Comparison of ENCODE assay signal across 20 mouse cellular contexts in genomic region chr11:86919468-86919867, GRCm38 (mm10).
DNase-seq lines count a peak whose midpoint lies in the region; ATAC-seq and TF ChIP-seq lines count a peak whose summit lies in the region.
"Had no signal": no experiment of that assay in that cellular context is flagged by ENCODE, and none has a peak within 500 bp of the region (broad histone marks: within the 10 kb centered on the region; RNA-seq: fewer than 3 reads in every experiment).

No protein-coding gene starts in this region.

- WGBS in heart, embryonic 11.5 days (ENCODE audit: insufficient replicate concordance): 78% methylated on average over 7 of the region's 7 CpGs
- WGBS in hindbrain, embryonic 10.5 days: 90% methylated on average over 7 of the region's 7 CpGs
- WGBS in hindbrain, embryonic 16.5 days: 88% methylated on average over 7 of the region's 7 CpGs
- WGBS in small intestine, adult 2 months: 95% methylated on average over 7 of the region's 7 CpGs
- 85% methylated on average over 7 of the region's 7 CpGs for WGBS in forebrain, embryonic 14.5 days

- no peak for ATAC-seq in heart, embryonic 11.5 days (replicated peaks; ENCODE audit: insufficient number of reproducible peaks, low FRiP score, low TSS enrichment)
- no peak for ATAC-seq in hindbrain, embryonic 16.5 days
- no peak for ATAC-seq in forebrain, embryonic 14.5 days
- ATAC-seq: forebrain, postnatal 0 days; midbrain, embryonic 15.5 days had no signal

- no peak overlapping the region for H3K4me2 ChIP-seq in heart, embryonic 11.5 days
- H3K4me2 ChIP-seq in hindbrain, embryonic 16.5 days (ENCODE audit: low read length): no peak overlapping the region
- H3K4me2 ChIP-seq in forebrain, embryonic 14.5 days (ENCODE audit: low read length): no peak overlapping the region
- H3K4me2 ChIP-seq: embryonic facial prominence, embryonic 15.5 days; midbrain, embryonic 15.5 days; neural tube, embryonic 15.5 days; stomach, embryonic 15.5 days had no signal

- no peak overlapping the region; the same call in 1 of the 2 replicates for H3K9ac ChIP-seq in heart, embryonic 11.5 days (ENCODE audit: low read depth, low read length)
- no peak overlapping the region for H3K9ac ChIP-seq in hindbrain, embryonic 16.5 days (ENCODE audit: low read depth, low read length)
- no peak overlapping the region for H3K9ac ChIP-seq in forebrain, embryonic 14.5 days (ENCODE audit: low read length)
- H3K9ac ChIP-seq: embryonic facial prominence, embryonic 15.5 days; forebrain, postnatal 0 days; midbrain, embryonic 15.5 days; neural tube, embryonic 15.5 days; stomach, embryonic 15.5 days had no signal

- no peak for TF ChIP-seq POLR2A in small intestine, adult 2 months (IDR thresholded peaks at IDR 0.05; ENCODE audit: low read depth, low read length)

- H3K27ac ChIP-seq in heart, embryonic 11.5 days (ENCODE audit: low read depth, low read length): peak overlapping the region; percentile 58
- H3K27ac ChIP-seq in hindbrain, embryonic 10.5 days: peak overlapping the region; percentile 66; the same call in 1 of the 2 replicates
- no peak overlapping the region for H3K27ac ChIP-seq in hindbrain, embryonic 16.5 days (ENCODE audit: low read depth, low read length)
- H3K27ac ChIP-seq in brown adipose tissue, adult 24 weeks (replicated peaks; ENCODE audit: low read depth, low read length): peak overlapping the region; percentile 69
- H3K27ac ChIP-seq in small intestine, adult 2 months (ENCODE audit: insufficient read depth, low read depth, low read length): 0 out of 2 replicates have a peak overlapping the region, but pooled peaks have one; percentile 50
- H3K27ac ChIP-seq in forebrain, embryonic 14.5 days (ENCODE audit: low read depth, low read length): no peak overlapping the region
- H3K27ac ChIP-seq: embryonic facial prominence, embryonic 15.5 days had no signal

- H3K4me3 ChIP-seq in heart, embryonic 11.5 days (ENCODE audit: low read depth, low read length): no peak overlapping the region
- no peak overlapping the region for H3K4me3 ChIP-seq in hindbrain, embryonic 10.5 days
- H3K4me3 ChIP-seq in hindbrain, embryonic 16.5 days (ENCODE audit: low read length): no peak overlapping the region
- H3K4me3 ChIP-seq in brown adipose tissue, adult 24 weeks (ENCODE audit: insufficient read depth, low read depth, low read length): no peak overlapping the region
- no peak overlapping the region for H3K4me3 ChIP-seq in small intestine, adult 2 months (ENCODE audit: low read depth, low read length)
- H3K4me3 ChIP-seq in forebrain, embryonic 14.5 days (ENCODE audit: low read depth, low read length): no peak overlapping the region
- H3K4me3 ChIP-seq: embryonic facial prominence, embryonic 15.5 days; layer of hippocampus, adult 2 months; midbrain, embryonic 15.5 days; neural tube, embryonic 15.5 days; stomach, embryonic 15.5 days had no signal

- intact Hi-C loops in heart, postnatal 25 days (cut with DNase I): no loop called here

- no peak for TF ChIP-seq CTCF in small intestine, adult 2 months (IDR thresholded peaks at IDR 0.05; ENCODE audit: extremely low read depth, insufficient read length, insufficient replicate concordance, low read depth, low read length)

- H3K36me3 ChIP-seq in heart, embryonic 11.5 days (ENCODE audit: control insufficient read depth, insufficient read depth, low read length): no peaks in the 10 kb centered on the region
- no peaks in the 10 kb centered on the region for H3K36me3 ChIP-seq in hindbrain, embryonic 10.5 days
- no peaks in the 10 kb centered on the region for H3K36me3 ChIP-seq in hindbrain, embryonic 16.5 days (ENCODE audit: control insufficient read depth, insufficient read depth, low read length)
- no peaks in the 10 kb centered on the region for H3K36me3 ChIP-seq in small intestine, adult 2 months (ENCODE audit: control insufficient read depth, insufficient read depth, low read length)
- no peaks in the 10 kb centered on the region for H3K36me3 ChIP-seq in forebrain, embryonic 14.5 days (ENCODE audit: control insufficient read depth, insufficient read depth, low read length)
- H3K36me3 ChIP-seq: embryonic facial prominence, embryonic 15.5 days; midbrain, embryonic 15.5 days; neural tube, embryonic 15.5 days; stomach, embryonic 15.5 days had no signal

- DNase-seq in heart, postnatal 25 days (ENCODE audit: low spot score): no peak
- no peak for DNase-seq in hindbrain, embryonic 10.5 days (ENCODE audit: low spot score)
- no peak for DNase-seq in forebrain, embryonic 14.5 days (ENCODE audit: low spot score)
- DNase-seq: cerebellum, adult 11 months; forebrain, postnatal 0 days; kidney, adult 2 months; kidney, postnatal 10 days; layer of hippocampus, postnatal 36 days; liver; right cerebral cortex, postnatal 14 days; thymus, adult 2 months had no signal

- peaks cover 46% of the 10 kb centered on the region for H3K4me1 ChIP-seq in heart, embryonic 11.5 days (ENCODE audit: control insufficient read depth, insufficient read depth, low read length)
- H3K4me1 ChIP-seq in hindbrain, embryonic 10.5 days (replicated peaks): peaks cover 15% of the 10 kb centered on the region
- H3K4me1 ChIP-seq in hindbrain, embryonic 16.5 days (ENCODE audit: control insufficient read depth, insufficient read depth, low read depth, low read length): peaks cover 7% of the 10 kb centered on the region; the same call in 1 of the 2 replicates
- H3K4me1 ChIP-seq in brown adipose tissue, adult 24 weeks (ENCODE audit: control insufficient read depth, insufficient read depth, insufficient read length, low read length): peaks cover 37% of the 10 kb centered on the region
- peaks cover 48% of the 10 kb centered on the region for H3K4me1 ChIP-seq in small intestine, adult 2 months (ENCODE audit: control insufficient read depth, insufficient read depth, insufficient read length, low read length)
- H3K4me1 ChIP-seq in forebrain, embryonic 14.5 days (ENCODE audit: control insufficient read depth, insufficient read depth, low read length): no peaks in the 10 kb centered on the region
- H3K4me1 ChIP-seq: stomach, embryonic 15.5 days had no signal

- H3K9me3 ChIP-seq in heart, embryonic 11.5 days (replicated peaks; ENCODE audit: control insufficient read depth, low read length): no peaks in the 10 kb centered on the region
- no peaks in the 10 kb centered on the region for H3K9me3 ChIP-seq in hindbrain, embryonic 10.5 days
- no peaks in the 10 kb centered on the region for H3K9me3 ChIP-seq in hindbrain, embryonic 16.5 days (ENCODE audit: control insufficient read depth, low read length)
- H3K9me3 ChIP-seq in forebrain, embryonic 14.5 days (replicated peaks; ENCODE audit: control insufficient read depth, low read length): no peaks in the 10 kb centered on the region
- H3K9me3 ChIP-seq: embryonic facial prominence, embryonic 15.5 days; midbrain, embryonic 15.5 days; neural tube, embryonic 15.5 days; stomach, embryonic 15.5 days had no signal

- no peaks in the 10 kb centered on the region for H3K27me3 ChIP-seq in heart, embryonic 11.5 days (ENCODE audit: control insufficient read depth, insufficient read depth, low read length)
- no peaks in the 10 kb centered on the region for H3K27me3 ChIP-seq in hindbrain, embryonic 10.5 days (ENCODE audit: insufficient read depth, poor library complexity, severe bottlenecking)
- no peaks in the 10 kb centered on the region for H3K27me3 ChIP-seq in hindbrain, embryonic 16.5 days (replicated peaks; ENCODE audit: control insufficient read depth, insufficient read depth, low read length)
- no peaks in the 10 kb centered on the region for H3K27me3 ChIP-seq in small intestine, adult 2 months (ENCODE audit: control insufficient read depth, insufficient read depth, low read length)
- H3K27me3 ChIP-seq in forebrain, embryonic 14.5 days (replicated peaks; ENCODE audit: control insufficient read depth, insufficient read depth, low read length): no peaks in the 10 kb centered on the region
- H3K27me3 ChIP-seq: embryonic facial prominence, embryonic 15.5 days; midbrain, embryonic 15.5 days; neural tube, embryonic 15.5 days; stomach, embryonic 15.5 days had no signal

Comparison
In these comparisons a context has a peak if more than half of its experiments do, and no peak if none do; other contexts are left out.
1. H3K27ac ChIP-seq: peak in heart, embryonic 11.5 days (single experiment), hindbrain, embryonic 10.5 days (single experiment), brown adipose tissue, adult 24 weeks (single experiment) and small intestine, adult 2 months (single experiment); none in hindbrain, embryonic 16.5 days (single experiment) and forebrain, embryonic 14.5 days (single experiment).